Mouse (Mus musculus): Measurements from ENCODE around the gene Kel. TPM values are rescaled to one million over a fixed set of nuclear protein-coding genes. Genes with fewer than 3 reads are reported as not detected.

Gene Kel
- total and polyA plus RNA-seq, 3 experiments: 1.6 to 152 (median 14.7) TPM

DNA sequence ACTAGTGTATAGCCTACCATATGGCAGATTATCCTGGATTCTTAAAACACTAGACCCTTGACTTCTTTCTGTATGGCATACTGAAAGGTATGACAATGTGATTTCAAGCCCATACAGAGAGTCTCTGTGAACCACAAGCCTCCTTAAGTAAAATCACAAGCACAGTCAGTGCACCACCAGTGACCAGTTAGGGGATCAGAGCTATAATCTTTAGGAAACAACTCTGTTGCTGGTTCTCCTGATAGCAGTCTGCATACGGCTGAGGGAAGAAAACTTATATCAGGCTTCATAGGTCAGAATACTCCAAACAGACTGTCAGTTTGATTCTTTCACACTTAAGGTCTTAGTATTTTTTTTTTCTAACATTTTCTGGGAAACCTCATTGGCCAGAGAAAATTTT is 45.7 kb downstream of the Kel start:
- TF ChIP-seq GATA1 (IDR thresholded peaks at IDR 0.05; ENCODE audit: borderline replicate concordance, low read length) (no peak), TAL1 (conservative IDR thresholded peaks at IDR 0.05; ENCODE audit: low read depth, low read length) (no peak), POLR2AphosphoS5 (IDR thresholded peaks at IDR 0.05; ENCODE audit: insufficient replicate concordance, low read depth, low read length) (no peak), GATA2 (IDR thresholded peaks at IDR 0.05; ENCODE audit: borderline replicate concordance, low read depth, low read length) (no peak), CTCF (IDR thresholded peaks at IDR 0.05; ENCODE audit: low read depth, low read length) (no peak)
- H3K9me3 ChIP-seq (replicated peaks): no peaks in the 10 kb centered on the region
- H3K4me1 ChIP-seq (ENCODE audit: insufficient read depth, low read depth, low read length): 0 out of 2 replicates have a peak, but pooled peaks cover 2% of the 10 kb centered on the region
- peaks cover 13% of the 10 kb centered on the region for H3K27me3 ChIP-seq (ENCODE audit: insufficient read depth, low read length)
- DNase-seq (ENCODE audit: low spot score): no peak
- ATAC-seq (ENCODE audit: extremely low read depth, insufficient number of reproducible peaks, low FRiP score, poor library complexity, severe bottlenecking): no peak
- H3K36me3 ChIP-seq (replicated peaks): no peaks in the 10 kb centered on the region
- H3K4me3 ChIP-seq (ENCODE audit: low read depth, low read length): no peak overlapping the region

GRCm38 (mm10) chr6:41654648-41655047 is 49.5 kb downstream of the Kel start:
- Histone ChIP-seq H3K27me3 (ENCODE audit: insufficient read depth, low read length) (peaks cover 8% of the 10 kb centered on the region), H3K4me3 (ENCODE audit: low read depth, low read length) (no peak overlapping the region), H3K9me3 (replicated peaks) (no peaks in the 10 kb centered on the region), H3K36me3 (replicated peaks) (no peaks in the 10 kb centered on the region), H3K4me1 (ENCODE audit: insufficient read depth, low read depth, low read length) (0 out of 2 replicates have a peak, but pooled peaks cover 2% of the 10 kb centered on the region)
- no peak for TF ChIP-seq GATA2 (IDR thresholded peaks at IDR 0.05; ENCODE audit: borderline replicate concordance, low read depth, low read length)
- ATAC-seq (ENCODE audit: extremely low read depth, insufficient number of reproducible peaks, low FRiP score, poor library complexity, severe bottlenecking): no peak
- DNase-seq (ENCODE audit: low spot score): no peak

DNA sequence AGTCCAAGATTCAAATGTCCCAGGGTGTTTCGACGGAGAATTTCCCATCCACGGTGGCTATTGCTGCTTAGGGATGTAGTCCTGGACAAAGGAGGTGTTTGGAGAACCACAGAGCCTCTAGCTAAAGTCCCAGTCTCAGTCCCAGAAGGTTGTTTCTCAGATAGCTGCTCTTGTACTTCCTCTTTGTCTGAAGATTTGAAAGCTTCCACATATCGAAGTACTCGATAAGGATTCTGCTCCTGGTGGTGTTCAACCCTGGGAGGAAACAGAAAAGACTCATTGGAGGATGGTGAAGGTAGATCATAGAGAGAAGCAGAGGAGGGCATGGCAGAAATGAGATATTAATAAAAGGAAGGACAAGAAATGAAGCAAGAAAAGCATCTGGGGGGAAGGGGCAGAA is 51.0 kb downstream of the Kel start:
- Histone ChIP-seq H3K9me3 (replicated peaks) (no peaks in the 10 kb centered on the region), H3K27me3 (ENCODE audit: insufficient read depth, low read length) (peaks cover 6% of the 10 kb centered on the region), H3K36me3 (replicated peaks) (no peaks in the 10 kb centered on the region), H3K4me1 (ENCODE audit: insufficient read depth, low read depth, low read length) (0 out of 2 replicates have a peak, but pooled peaks cover 2% of the 10 kb centered on the region), H3K4me3 (ENCODE audit: low read depth, low read length) (no peak overlapping the region)
- ATAC-seq (ENCODE audit: extremely low read depth, insufficient number of reproducible peaks, low FRiP score, poor library complexity, severe bottlenecking): no peak
- TF ChIP-seq TAL1 (conservative IDR thresholded peaks at IDR 0.05; ENCODE audit: low read depth, low read length): no peak
- TF ChIP-seq GATA2 (IDR thresholded peaks at IDR 0.05; ENCODE audit: borderline replicate concordance, low read depth, low read length): no peak
- no peak for TF ChIP-seq GATA1 (IDR thresholded peaks at IDR 0.05; ENCODE audit: borderline replicate concordance, low read length)
- no peak for TF ChIP-seq CTCF (IDR thresholded peaks at IDR 0.05; ENCODE audit: low read depth, low read length)
- no peak for TF ChIP-seq POLR2AphosphoS5 (IDR thresholded peaks at IDR 0.05; ENCODE audit: insufficient replicate concordance, low read depth, low read length)
- no peak for DNase-seq (ENCODE audit: low spot score)

- Histone ChIP-seq H3K4me3 (ENCODE audit: low read depth, low read length) (no peak overlapping the region), H3K4me1 (ENCODE audit: insufficient read depth, low read depth, low read length) (no peaks in the 10 kb centered on the region), H3K9me3 (replicated peaks) (no peaks in the 10 kb centered on the region), H3K36me3 (replicated peaks) (no peaks in the 10 kb centered on the region), H3K27me3 (ENCODE audit: insufficient read depth, low read length) (peaks cover 16% of the 10 kb centered on the region; the same call in 1 of the 2 replicates)
- DNase-seq (ENCODE audit: low spot score) (no peak), ATAC-seq (ENCODE audit: extremely low read depth, insufficient number of reproducible peaks, low FRiP score, poor library complexity, severe bottlenecking) (no peak)
- TF ChIP-seq GATA1 (IDR thresholded peaks at IDR 0.05; ENCODE audit: borderline replicate concordance, low read length): no peak
- TF ChIP-seq TAL1 (conservative IDR thresholded peaks at IDR 0.05; ENCODE audit: low read depth, low read length): no peak
- no peak for TF ChIP-seq CTCF (IDR thresholded peaks at IDR 0.05; ENCODE audit: low read depth, low read length)
- TF ChIP-seq GATA2 (IDR thresholded peaks at IDR 0.05; ENCODE audit: borderline replicate concordance, low read depth, low read length): no peak
- TF ChIP-seq POLR2AphosphoS5 (IDR thresholded peaks at IDR 0.05; ENCODE audit: insufficient replicate concordance, low read depth, low read length): no peak
Observed at GRCm38 (mm10) chr6:41646672-41647071, 57.5 kb downstream of the Kel start.

DNA sequence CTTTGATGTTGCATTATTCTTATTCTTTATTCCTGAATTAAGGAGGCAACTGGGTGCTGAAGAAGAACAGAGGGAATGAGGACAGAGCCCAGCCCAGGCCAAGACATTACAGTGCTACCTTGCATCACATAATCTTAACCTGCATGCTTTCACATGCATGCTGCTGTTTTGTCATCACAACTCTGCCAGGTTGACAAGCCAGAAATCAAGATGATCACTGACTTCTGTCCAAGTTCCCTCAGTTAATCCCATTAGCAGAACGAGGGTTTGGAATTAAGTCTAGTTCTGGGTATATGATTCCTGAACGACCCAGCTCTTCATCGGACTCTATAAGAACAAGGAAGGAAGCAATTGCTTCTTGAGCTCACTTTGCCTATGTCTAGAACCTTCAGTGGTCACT is 57.9 kb downstream of the Kel start:
- Histone ChIP-seq H3K36me3 (replicated peaks) (no peaks in the 10 kb centered on the region), H3K27me3 (ENCODE audit: insufficient read depth, low read length) (peaks cover 16% of the 10 kb centered on the region; the same call in 1 of the 2 replicates), H3K4me1 (ENCODE audit: insufficient read depth, low read depth, low read length) (no peaks in the 10 kb centered on the region), H3K9me3 (replicated peaks) (no peaks in the 10 kb centered on the region), H3K4me3 (ENCODE audit: low read depth, low read length) (no peak overlapping the region)
- TF ChIP-seq GATA1 (IDR thresholded peaks at IDR 0.05; ENCODE audit: borderline replicate concordance, low read length): no peak
- TF ChIP-seq CTCF (IDR thresholded peaks at IDR 0.05; ENCODE audit: low read depth, low read length): no peak
- TF ChIP-seq POLR2AphosphoS5 (IDR thresholded peaks at IDR 0.05; ENCODE audit: insufficient replicate concordance, low read depth, low read length): no peak
- TF ChIP-seq TAL1 (conservative IDR thresholded peaks at IDR 0.05; ENCODE audit: low read depth, low read length): no peak
- DNase-seq (ENCODE audit: low spot score): no peak
- ATAC-seq (ENCODE audit: extremely low read depth, insufficient number of reproducible peaks, low FRiP score, poor library complexity, severe bottlenecking): no peak

DNA sequence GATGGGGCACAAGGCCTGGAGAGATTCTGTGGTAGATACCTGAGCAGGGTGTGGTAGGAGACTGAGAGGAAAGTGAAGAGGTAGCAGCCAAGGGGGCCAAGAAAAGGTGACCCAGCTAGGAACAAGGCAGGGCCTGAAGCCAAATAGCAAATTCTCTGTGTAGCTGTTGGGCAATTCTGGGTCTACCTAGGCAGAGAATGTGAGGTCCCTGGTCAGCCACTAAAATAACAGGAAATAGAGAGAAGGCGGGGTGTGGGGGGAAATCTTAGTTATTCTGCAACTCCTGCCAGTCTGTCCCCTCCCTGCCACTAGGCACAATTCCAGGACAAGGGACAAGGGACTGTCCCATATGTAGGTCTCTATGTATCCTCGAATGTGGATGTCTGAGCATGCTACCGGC is 60.9 kb downstream of the Kel start:
- Histone ChIP-seq H3K4me3 (ENCODE audit: low read depth, low read length) (no peak overlapping the region), H3K9me3 (replicated peaks) (no peaks in the 10 kb centered on the region), H3K36me3 (replicated peaks) (no peaks in the 10 kb centered on the region), H3K27me3 (ENCODE audit: insufficient read depth, low read length) (peaks cover 18% of the 10 kb centered on the region), H3K4me1 (ENCODE audit: insufficient read depth, low read depth, low read length) (no peaks in the 10 kb centered on the region)
- ATAC-seq (ENCODE audit: extremely low read depth, insufficient number of reproducible peaks, low FRiP score, poor library complexity, severe bottlenecking) (no peak), DNase-seq (ENCODE audit: low spot score) (no peak)
- TF ChIP-seq GATA2 (IDR thresholded peaks at IDR 0.05; ENCODE audit: borderline replicate concordance, low read depth, low read length) (no peak), POLR2AphosphoS5 (IDR thresholded peaks at IDR 0.05; ENCODE audit: insufficient replicate concordance, low read depth, low read length) (no peak), GATA1 (IDR thresholded peaks at IDR 0.05; ENCODE audit: borderline replicate concordance, low read length) (no peak), CTCF (IDR thresholded peaks at IDR 0.05; ENCODE audit: low read depth, low read length) (no peak), TAL1 (conservative IDR thresholded peaks at IDR 0.05; ENCODE audit: low read depth, low read length) (no peak)

DNA sequence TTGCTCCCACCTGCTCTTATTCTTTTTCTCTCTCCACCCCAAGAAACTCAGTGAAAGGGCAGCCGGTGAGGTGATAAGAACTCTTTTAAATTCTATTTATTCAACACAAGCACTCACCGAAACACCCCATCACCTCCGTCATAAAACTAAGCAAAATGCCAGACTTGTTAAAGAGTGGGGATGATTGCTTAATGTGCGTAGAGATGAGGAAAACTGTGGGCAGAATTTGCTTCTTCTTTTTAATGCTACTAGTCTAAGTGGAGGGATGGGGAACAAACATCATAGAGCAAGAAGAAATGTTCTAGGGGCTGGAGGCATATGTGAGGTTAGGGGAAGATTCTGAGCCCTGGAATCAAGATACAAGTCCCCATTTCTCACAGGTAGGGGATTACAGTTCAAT is 61.4 kb downstream of the Kel start:
- DNase-seq (ENCODE audit: low spot score) (no peak), ATAC-seq (ENCODE audit: extremely low read depth, insufficient number of reproducible peaks, low FRiP score, poor library complexity, severe bottlenecking) (no peak)
- Histone ChIP-seq H3K4me3 (ENCODE audit: low read depth, low read length) (no peak overlapping the region), H3K4me1 (ENCODE audit: insufficient read depth, low read depth, low read length) (no peaks in the 10 kb centered on the region), H3K36me3 (replicated peaks) (no peaks in the 10 kb centered on the region), H3K27me3 (ENCODE audit: insufficient read depth, low read length) (peaks cover 22% of the 10 kb centered on the region), H3K9me3 (replicated peaks) (no peaks in the 10 kb centered on the region)
- TF ChIP-seq TAL1 (conservative IDR thresholded peaks at IDR 0.05; ENCODE audit: low read depth, low read length) (no peak), GATA1 (IDR thresholded peaks at IDR 0.05; ENCODE audit: borderline replicate concordance, low read length) (no peak), GATA2 (IDR thresholded peaks at IDR 0.05; ENCODE audit: borderline replicate concordance, low read depth, low read length) (no peak), POLR2AphosphoS5 (IDR thresholded peaks at IDR 0.05; ENCODE audit: insufficient replicate concordance, low read depth, low read length) (no peak), CTCF (IDR thresholded peaks at IDR 0.05; ENCODE audit: low read depth, low read length) (no peak)

All from G1E (cell line).